Mouse (Mus musculus) inflammation-experienced regulatory T-cells, adult 16 weeks (primary cell): ENCODE results near the gene Cpm. TPM values are rescaled to one million over a fixed set of nuclear protein-coding genes. Genes with fewer than 3 reads are reported as not detected.

Experiments
- polyA plus RNA-seq: library from polyadenylated mRNA; unstranded; fragments of 100-300 nt; shearing (Covaris generic); gene quantifications from one replicate; pipeline ENCODE4 v1.2.1, GENCODE M21; 2017

Cpm gene
- 79.2 TPM for polyA plus RNA-seq

GRCm38 (mm10) chr10:117629169-117629971 is at the start of gene Cpm:
Gene Cpm, plus strand, starts transcription at chr10:117629500.

GRCm38 (mm10) chr10:117710604-117711141 is 81.4 kb downstream of the Cpm start, which contains the start of gene Mdm2:
Gene Mdm2, minus strand, starts transcription at chr10:117710758.

Other genes starting within 250 kb of the Cpm start
- gene Cpsf6, start 249.5 kb upstream of the Cpm start, polyA plus RNA-seq: 157 TPM
- 129 TPM for gene Mdm2, start 81.3 kb downstream of the Cpm start, polyA plus RNA-seq
- gene Slc35e3, start 116.9 kb downstream of the Cpm start, polyA plus RNA-seq: 1.3 TPM
- 66.0 TPM for gene Nup107, start 163.2 kb downstream of the Cpm start, polyA plus RNA-seq
- 69.4 TPM for gene Rap1b, start 216.5 kb downstream of the Cpm start, polyA plus RNA-seq